Mouse (Mus musculus) megakaryocyte-erythroid progenitor cell, adult 5 weeks (primary cell): ENCODE measurements around the gene Tmem42. TPM values are rescaled to one million over a fixed set of nuclear protein-coding genes. Genes with fewer than 3 reads are reported as not detected.

Experiments used
- polyA plus RNA-seq: library from polyadenylated mRNA; stranded (reverse); fragments of >175 nt; gene quantifications from 2 replicates; pipeline ENCODE4 v1.2.3, GENCODE M21; 2012

The Tmem42 gene
- polyA plus RNA-seq: 11.8 and 12.2 TPM in 2 replicates

DNA sequence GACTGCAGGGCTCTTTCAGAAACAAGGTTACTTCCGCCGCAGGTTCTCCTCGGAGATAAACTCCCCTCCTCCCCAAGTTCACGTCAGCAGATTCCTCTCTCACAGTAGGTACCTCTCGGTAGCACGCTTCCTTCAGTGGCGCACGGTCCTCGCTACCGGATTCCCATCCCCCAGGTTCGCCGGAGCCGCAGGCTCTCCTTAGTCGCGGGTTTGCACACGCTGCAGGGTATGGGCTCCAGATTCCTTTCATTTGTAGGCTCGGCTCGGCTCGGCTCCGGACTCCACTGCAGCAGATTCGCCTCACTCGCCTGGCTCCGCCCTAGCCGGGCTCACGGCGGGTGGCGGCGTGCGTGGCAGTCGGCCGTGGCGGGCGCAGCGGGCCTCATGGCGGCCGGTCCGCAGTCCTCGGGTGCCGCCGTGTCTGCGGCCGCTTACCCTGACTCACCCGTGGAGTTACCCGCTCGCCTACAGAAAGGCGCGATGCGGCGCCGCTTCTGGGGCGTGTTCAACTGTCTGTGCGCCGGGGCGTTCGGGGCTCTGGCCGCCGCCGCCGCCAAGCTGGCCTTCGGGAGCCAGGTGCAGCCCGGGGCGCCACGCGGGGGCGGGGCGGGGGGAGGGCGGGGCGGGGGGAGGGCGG, at the start of gene Tmem42:
Tmem42 (plus strand) TSS at position 332 of the 637 bp plus-strand sequence.

GRCm38 (mm10) chr9:123034426-123034825, 13.3 kb downstream of the Tmem42 start, which contains the start of gene Tgm4:
Gene Tgm4, plus strand, starts transcription at chr9:123034726.

Other genes with a start within 250 kb of the Tmem42 start
- 0.62 and 1.2 TPM in 2 replicates for gene Tcaim, start 215.8 kb upstream of the Tmem42 start, polyA plus RNA-seq
- not detected in 2 replicates for gene Gm35549, start 177.3 kb upstream of the Tmem42 start, polyA plus RNA-seq
- gene Zfp445, start 155.3 kb upstream of the Tmem42 start, polyA plus RNA-seq: 4.0 and 4.9 TPM in 2 replicates
- 0.35 and 0.61 TPM in 2 replicates for gene Zkscan7, start 135.6 kb upstream of the Tmem42 start, polyA plus RNA-seq
- gene Zfp105, start 98.3 kb upstream of the Tmem42 start, polyA plus RNA-seq: 0.22 and 0.27 TPM in 2 replicates
- 3.8 and 5.7 TPM in 2 replicates for gene 1110059G10Rik, start 70.3 kb upstream of the Tmem42 start, polyA plus RNA-seq
- 8.7 and 11.4 TPM in 2 replicates for gene Kif15, start 70.3 kb upstream of the Tmem42 start, polyA plus RNA-seq
- gene Tgm4, start 13.4 kb downstream of the Tmem42 start, polyA plus RNA-seq: 0.10 TPM in 1 of 2 replicates, not detected in the other
- gene Zdhhc3, start 91.9 kb downstream of the Tmem42 start, polyA plus RNA-seq: 99.8 and 127 TPM in 2 replicates
- gene Exosc7, start 91.9 kb downstream of the Tmem42 start, polyA plus RNA-seq: 12.4 and 14.5 TPM in 2 replicates
- 0.36 and 0.51 TPM in 2 replicates for gene Clec3b, start 129.6 kb downstream of the Tmem42 start, polyA plus RNA-seq
- 0.05 and 0.26 TPM in 2 replicates for gene Cdcp1, start 194.7 kb downstream of the Tmem42 start, polyA plus RNA-seq
- gene Tmem158, start 239.4 kb downstream of the Tmem42 start, polyA plus RNA-seq: 13.3 and 16.6 TPM in 2 replicates